In the genomic region with DNA sequence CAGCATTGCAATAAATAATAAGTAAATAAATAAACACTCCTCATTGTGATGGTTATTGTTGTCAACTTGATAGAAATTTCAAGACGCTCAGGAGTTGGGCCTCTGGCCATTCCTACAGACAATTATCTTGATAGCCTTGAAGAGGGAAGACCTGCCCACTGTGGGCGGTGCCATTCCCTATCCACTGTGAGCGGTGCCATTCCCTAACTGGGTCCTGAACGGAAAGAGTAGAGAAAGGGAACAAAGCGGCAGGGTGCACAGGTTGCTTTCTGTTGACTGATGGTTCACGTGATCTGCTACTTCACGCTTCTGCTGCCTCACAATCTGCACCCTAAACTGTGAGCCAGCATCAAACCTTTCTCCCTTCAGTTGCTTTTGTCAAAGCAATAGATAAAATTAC, we compare ENCODE assay signal across 30 mouse cellular contexts. TPM values are rescaled to one million over a fixed set of nuclear protein-coding genes. Genes with fewer than 3 reads are reported as not detected.
"Had no signal": no experiment of that assay in that cellular context is flagged by ENCODE, and none has a peak within 500 bp of the region (broad histone marks: within the 10 kb centered on the region; RNA-seq: fewer than 3 reads in every experiment).

No protein-coding gene starts in this region.

- H3K4me3 ChIP-seq: embryonic facial prominence, embryonic 10.5 days; embryonic facial prominence, embryonic 12.5 days; embryonic facial prominence, embryonic 13.5 days; embryonic facial prominence, embryonic 15.5 days; erythroblast, embryonic 14.5 days; forebrain, embryonic 10.5 days; forebrain, embryonic 12.5 days; forebrain, embryonic 13.5 days; forebrain, embryonic 15.5 days; gastrocnemius, adult 2 months; heart, adult 2 months; heart, embryonic 10.5 days had no signal

- H3K9me3 ChIP-seq: embryonic facial prominence, embryonic 12.5 days; embryonic facial prominence, embryonic 13.5 days; embryonic facial prominence, embryonic 15.5 days; forebrain, embryonic 10.5 days; forebrain, embryonic 12.5 days; forebrain, embryonic 13.5 days; forebrain, embryonic 15.5 days; heart, embryonic 10.5 days had no signal

- ATAC-seq: forebrain, embryonic 13.5 days; forebrain, embryonic 15.5 days; forebrain, embryonic 16.5 days; forebrain, postnatal 0 days had no signal

- H3K27me3 ChIP-seq: embryonic facial prominence, embryonic 12.5 days; embryonic facial prominence, embryonic 13.5 days; embryonic facial prominence, embryonic 15.5 days; forebrain, embryonic 13.5 days had no signal

- DNase-seq: cerebellum, adult 9-10 months; cerebellum, adult 9-11 months; cerebellum, postnatal 10 days; cerebellum, postnatal 14 days; cerebellum, postnatal 25 days; cerebellum, postnatal 36 days; embryo, embryonic 11 days; forebrain, postnatal 0 days; gastrocnemius, adult 2 months; gastrocnemius, postnatal 10 days; gastrocnemius, postnatal 14 days; gastrocnemius, postnatal 25 days; gastrocnemius, postnatal 36 days; heart, adult 11 months; heart, adult 18-20 months; heart, adult 2 months had no signal

- H3K27ac ChIP-seq: embryonic facial prominence, embryonic 10.5 days; embryonic facial prominence, embryonic 12.5 days; embryonic facial prominence, embryonic 13.5 days; embryonic facial prominence, embryonic 15.5 days; forebrain, embryonic 10.5 days; forebrain, embryonic 12.5 days; forebrain, embryonic 13.5 days; forebrain, embryonic 15.5 days; gastrocnemius, adult 2 months; heart, adult 2 months; heart, embryonic 10.5 days had no signal

- H3K9ac ChIP-seq: embryonic facial prominence, embryonic 12.5 days; embryonic facial prominence, embryonic 13.5 days; embryonic facial prominence, embryonic 15.5 days; forebrain, embryonic 12.5 days; forebrain, embryonic 13.5 days; forebrain, embryonic 15.5 days; forebrain, postnatal 0 days had no signal

- H3K36me3 ChIP-seq: embryonic facial prominence, embryonic 10.5 days; embryonic facial prominence, embryonic 12.5 days; embryonic facial prominence, embryonic 13.5 days; embryonic facial prominence, embryonic 15.5 days; forebrain, embryonic 10.5 days; forebrain, embryonic 12.5 days; forebrain, embryonic 15.5 days; heart, embryonic 10.5 days had no signal

- H3K4me2 ChIP-seq: embryonic facial prominence, embryonic 12.5 days; embryonic facial prominence, embryonic 13.5 days; embryonic facial prominence, embryonic 15.5 days; forebrain, embryonic 12.5 days; forebrain, embryonic 13.5 days; forebrain, embryonic 15.5 days had no signal

RNA-seq across cellular contexts. Expression of gene Prph, which starts 33.7 kb away (rescaled TPM):
- total RNA-seq: common myeloid progenitor, adult 5-6 weeks; granulocyte monocyte progenitor cell, adult 5-6 weeks had no signal
- polyA plus RNA-seq: erythroblast, embryonic 14.5 days had no signal

RNA-seq across cellular contexts. Expression of gene Troap, which starts 53.1 kb away (rescaled TPM):
- total RNA-seq: gastrocnemius, adult 2 months; gastrocnemius, adult 8-10 months had no signal
